Mouse (Mus musculus) ovary, adult 2 months (tissue): ENCODE data around the gene E2f2. TPM values are rescaled to one million over a fixed set of nuclear protein-coding genes. Genes with fewer than 3 reads are reported as not detected.

Experiments
- polyA plus RNA-seq: library from polyadenylated mRNA; depleted of rRNA; stranded (reverse); fragments of >200 nt; gene quantifications from 2 replicates; pipeline ENCODE4 v1.2.3, GENCODE M21; 2012; rRNA removed

The E2f2 gene
- polyA plus RNA-seq = 3.3 and 5.5 TPM in 2 replicates

DNA sequence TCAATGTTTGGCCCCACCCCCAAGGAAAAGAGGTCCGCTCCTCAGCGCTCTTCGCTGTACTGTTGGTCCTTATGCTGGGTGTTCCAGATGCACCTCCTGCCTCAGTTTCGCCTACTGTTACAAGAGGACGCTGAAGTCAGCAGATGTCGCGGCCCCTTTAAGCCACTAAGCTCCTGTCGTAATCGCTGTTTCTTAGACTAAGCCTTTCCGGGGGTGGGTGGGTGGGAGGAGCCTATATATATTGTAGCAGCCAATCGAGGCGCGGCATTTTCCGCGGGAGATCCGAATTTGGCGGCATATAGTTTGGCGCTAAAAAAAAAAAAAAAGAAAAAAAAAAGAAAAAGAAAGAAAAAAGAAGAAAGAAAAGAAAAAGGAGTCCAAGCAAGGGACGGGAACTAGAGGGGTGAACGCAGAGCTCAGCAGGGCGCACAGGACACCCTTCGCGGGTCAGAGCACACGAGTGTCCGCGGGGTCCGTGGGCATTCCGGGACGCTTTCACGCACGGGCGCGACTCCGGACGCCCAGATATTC lies at the start of gene E2f2:
E2f2 (plus strand) TSS at position 384 of the 531 bp plus-strand sequence.

DNA sequence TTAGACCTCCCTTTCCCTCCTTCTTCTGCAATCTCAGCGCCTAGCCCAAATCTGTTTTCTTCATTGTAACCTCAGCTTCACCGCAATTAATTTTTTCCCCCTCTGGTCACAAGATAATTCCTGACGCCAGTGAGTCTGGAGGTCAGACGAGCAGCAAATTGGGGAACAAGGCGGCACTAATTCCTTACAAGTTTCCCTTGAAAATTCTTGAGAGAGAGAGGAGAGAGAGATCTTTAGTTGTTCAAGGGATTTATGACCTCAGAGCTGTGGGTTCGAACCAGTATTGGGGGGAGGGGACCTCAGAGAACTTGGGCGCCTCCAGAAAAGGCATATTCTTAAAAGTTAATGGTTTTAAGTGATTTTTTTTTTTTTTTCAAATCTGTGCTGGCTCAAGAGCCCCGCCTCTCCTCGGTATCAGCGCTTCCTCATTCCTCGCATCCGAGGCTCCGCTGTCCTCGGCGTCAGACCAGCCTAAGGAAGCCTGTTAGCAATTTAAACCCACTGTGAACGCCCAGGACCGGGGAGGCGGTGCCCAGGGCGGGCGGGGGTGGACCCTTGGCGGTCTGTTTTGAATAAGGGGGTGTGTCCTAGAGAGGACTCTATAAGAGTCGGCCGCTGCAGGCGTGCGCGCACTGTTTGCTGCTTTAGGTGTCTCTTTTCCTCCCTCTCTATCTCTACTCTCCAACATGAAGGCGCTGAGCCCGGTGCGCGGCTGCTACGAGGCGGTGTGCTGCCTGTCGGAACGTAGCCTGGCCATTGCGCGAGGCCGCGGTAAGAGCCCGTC lies 28.8 kb upstream of the E2f2 start, which contains the start of gene Id3:
Id3 (plus strand) TSS at position 305 of the 784 bp plus-strand sequence.

DNA sequence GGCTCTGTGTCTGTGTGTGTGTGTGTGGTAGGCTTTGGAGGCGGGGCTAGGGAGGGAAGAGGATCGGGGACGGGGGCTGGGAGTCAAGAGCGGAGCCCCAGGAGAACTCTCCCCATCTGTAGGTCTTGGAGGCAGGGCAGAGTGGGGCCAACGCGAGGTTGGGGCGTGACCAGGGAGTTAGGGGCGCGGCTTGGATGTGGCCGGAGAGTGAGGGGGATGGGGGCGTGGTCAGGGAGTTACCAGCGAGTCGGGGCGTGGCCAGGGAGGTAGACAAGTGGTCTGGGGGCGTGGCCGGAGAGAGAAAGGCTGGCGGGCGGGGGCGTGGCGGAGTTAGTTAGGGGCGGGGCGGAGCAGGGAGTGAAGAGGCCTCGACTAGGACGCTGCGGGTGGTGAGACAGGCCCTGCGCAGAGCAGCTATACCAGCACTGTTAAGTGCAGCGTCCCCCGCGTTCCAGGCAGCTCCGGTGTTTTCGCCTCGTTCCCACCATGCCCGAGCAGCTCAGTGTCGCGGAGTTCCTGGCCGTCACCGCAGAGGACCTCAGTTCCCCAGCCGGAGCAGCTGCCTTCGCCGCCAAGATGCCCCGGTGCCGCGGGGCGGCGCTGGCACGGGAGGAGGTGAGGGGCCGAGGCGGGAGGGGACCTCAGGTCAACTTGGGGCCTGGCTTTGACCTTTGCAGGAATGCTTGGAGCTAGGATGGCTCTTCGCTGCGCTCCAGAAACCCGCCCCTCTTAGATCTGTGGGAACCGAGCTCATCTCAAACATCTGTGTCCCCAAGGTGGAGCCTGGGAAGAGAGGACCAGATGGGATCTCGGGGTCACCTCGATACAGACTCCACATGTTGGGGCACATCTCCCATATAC lies 34.1 kb downstream of the E2f2 start, which contains the start of gene Asap3:
Asap3 (plus strand) TSS at position 333 of the 861 bp plus-strand sequence.

Other genes with a start within 250 kb of the E2f2 start
- gene Hmgcl, start 225.9 kb upstream of the E2f2 start, polyA plus RNA-seq = 41.1 and 43.3 TPM in 2 replicates
- gene Gale, start 208.7 kb upstream of the E2f2 start, polyA plus RNA-seq = 28.5 and 30.1 TPM in 2 replicates
- gene Lypla2, start 199.8 kb upstream of the E2f2 start, polyA plus RNA-seq = 120 and 136 TPM in 2 replicates
- 71.2 and 117 TPM in 2 replicates for gene Pithd1, start 185.1 kb upstream of the E2f2 start, polyA plus RNA-seq
- gene Eloa, start 150.6 kb upstream of the E2f2 start, polyA plus RNA-seq = 8.3 and 9.8 TPM in 2 replicates
- 339 and 546 TPM in 2 replicates for gene Rpl11, start 119.0 kb upstream of the E2f2 start, polyA plus RNA-seq
- gene Id3, start 28.9 kb upstream of the E2f2 start, polyA plus RNA-seq = 569 and 609 TPM in 2 replicates
- 8.2 and 8.4 TPM in 2 replicates for gene Asap3, start 34.0 kb downstream of the E2f2 start, polyA plus RNA-seq
- 5.1 and 5.4 TPM in 2 replicates for gene Tcea3, start 75.3 kb downstream of the E2f2 start, polyA plus RNA-seq
- gene Zfp46, start 112.3 kb downstream of the E2f2 start, polyA plus RNA-seq = 19.6 and 28.4 TPM in 2 replicates
- 7.8 and 9.7 TPM in 2 replicates for gene Hnrnpr, start 138.5 kb downstream of the E2f2 start, polyA plus RNA-seq